Mouse (Mus musculus) intestine, embryonic 15.5 days (tissue): ENCODE data around the gene Procr. TPM values are rescaled to one million over a fixed set of nuclear protein-coding genes. Genes with fewer than 3 reads are reported as not detected.

Experiments used
- ATAC-seq: fragments of 200-750 bp; cut with Nextera tagmentation; 2 replicates; pipeline ENCODE4 v1.8.0; 2017; ENCODE audit warnings: moderate TSS enrichment, moderate library complexity
- H3K27ac ChIP-seq: fragments of 300-500 bp; sonication (generic); 2 replicates; pipeline ENCODE4 v1.5.1; 2015; ENCODE audit warnings: mild to moderate bottlenecking, inconsistent platforms
- H3K27me3 ChIP-seq: fragments of 300-500 bp; sonication (generic); replicated peaks from 2 replicates; pipeline ENCODE4 v1.6.1; 2015; ENCODE audit warnings: inconsistent platforms
- H3K36me3 ChIP-seq: fragments of 300-500 bp; sonication (generic); 2 replicates; pipeline ENCODE4 v1.6.1; 2015; ENCODE audit warnings: inconsistent platforms
- H3K4me1 ChIP-seq: fragments of 300-500 bp; sonication (generic); replicated peaks from 2 replicates; pipeline ENCODE4 v1.6.1; 2015; ENCODE audit warnings: inconsistent platforms
- H3K4me2 ChIP-seq: fragments of 300-500 bp; sonication (generic); replicated peaks from 2 replicates; pipeline ENCODE4 v1.6.1; 2015; ENCODE audit warnings: mild to moderate bottlenecking, inconsistent platforms
- H3K4me3 ChIP-seq: fragments of 300-500 bp; sonication (generic); replicated peaks from 2 replicates; pipeline ENCODE4 v1.5.1; 2015; ENCODE audit warnings: inconsistent platforms
- H3K9ac ChIP-seq: fragments of 300-500 bp; sonication (generic); 2 replicates; pipeline ENCODE4 v1.6.1; 2015; ENCODE audit warnings: inconsistent platforms
- H3K9me3 ChIP-seq: fragments of 300-500 bp; sonication (generic); 2 replicates; pipeline ENCODE4 v1.6.1; 2016; ENCODE audit warnings: inconsistent platforms
- WGBS: fragments of 180-500 bp; shearing (Covaris S2); methylation state at CpG from one replicate; pipeline ENCODE4 v1.1.7; 2015; 5-methylcytosine and 5-hydroxymethylcytosine counted together
- polyA plus RNA-seq: library from polyadenylated mRNA; unstranded; fragments of >200 nt; fragmentation: Nextera tagmentation; extraction: Ambion mirVana; gene quantifications from 2 replicates; pipeline ENCODE4 v1.2.1, GENCODE M21; 2015

Gene Procr
- polyA plus RNA-seq, 1 experiment from 2014 or later = 20.2 TPM

GRCm38 (mm10) chr2:155784534-155784933 is 33.6 kb downstream of the Procr start:
- ATAC-seq = no peak
- WGBS = 77% methylated on average over 6 of the region's 6 CpGs
- Histone ChIP-seq H3K36me3 (no peaks in the 10 kb centered on the region), H3K4me2 (no peak overlapping the region), H3K4me1 (no peaks in the 10 kb centered on the region), H3K9me3 (no peaks in the 10 kb centered on the region), H3K9ac (no peak overlapping the region), H3K27me3 (no peaks in the 10 kb centered on the region; the same call in 1 of the 2 replicates), H3K4me3 (no peak overlapping the region), H3K27ac (no peak overlapping the region)

- WGBS = 76% methylated on average over 5 of the region's 5 CpGs
- H3K4me1 ChIP-seq = no peaks in the 10 kb centered on the region
- no peak overlapping the region for H3K27ac ChIP-seq
- H3K4me3 ChIP-seq = no peak overlapping the region
- H3K27me3 ChIP-seq = no peaks in the 10 kb centered on the region; the same call in 1 of the 2 replicates
- H3K9ac ChIP-seq = no peak overlapping the region
- H3K4me2 ChIP-seq = no peak overlapping the region
- ATAC-seq = no peak
- no peaks in the 10 kb centered on the region for H3K36me3 ChIP-seq
- H3K9me3 ChIP-seq = no peaks in the 10 kb centered on the region
Measured at GRCm38 (mm10) chr2:155786905-155787304, 36.0 kb downstream of the Procr start.

- WGBS = 60% methylated on average over 18 of the region's 18 CpGs
- no peaks in the 10 kb centered on the region for H3K9me3 ChIP-seq
- H3K9ac ChIP-seq = no peak overlapping the region
- ATAC-seq = no peak
- no peaks in the 10 kb centered on the region; the same call in 1 of the 2 replicates for H3K27me3 ChIP-seq
- H3K4me2 ChIP-seq = no peak overlapping the region
- no peaks in the 10 kb centered on the region for H3K4me1 ChIP-seq
- no peak overlapping the region for H3K4me3 ChIP-seq
- no peaks in the 10 kb centered on the region for H3K36me3 ChIP-seq
- H3K27ac ChIP-seq = no peak overlapping the region
Measured at GRCm38 (mm10) chr2:155787949-155788931, 37.3 kb downstream of the Procr start.

- Histone ChIP-seq H3K27ac (no peak overlapping the region), H3K27me3 (no peaks in the 10 kb centered on the region; the same call in 1 of the 2 replicates), H3K36me3 (no peaks in the 10 kb centered on the region), H3K4me3 (no peak overlapping the region), H3K9me3 (no peaks in the 10 kb centered on the region), H3K9ac (no peak overlapping the region), H3K4me2 (no peak overlapping the region), H3K4me1 (no peaks in the 10 kb centered on the region)
- no peak for ATAC-seq
- WGBS = 37% methylated on average over 12 of the region's 12 CpGs
Measured at GRCm38 (mm10) chr2:155792899-155793298, 42.0 kb downstream of the Procr start.

- H3K4me1 ChIP-seq = no peaks in the 10 kb centered on the region
- H3K9me3 ChIP-seq = no peaks in the 10 kb centered on the region
- no peak overlapping the region for H3K4me2 ChIP-seq
- H3K9ac ChIP-seq = no peak overlapping the region
- H3K4me3 ChIP-seq = no peak overlapping the region
- ATAC-seq = no peak
- 82% methylated on average over 12 of the region's 12 CpGs for WGBS
- no peak overlapping the region for H3K27ac ChIP-seq
- no peaks in the 10 kb centered on the region for H3K27me3 ChIP-seq
- H3K36me3 ChIP-seq = no peaks in the 10 kb centered on the region
Measured at GRCm38 (mm10) chr2:155794674-155795445, 43.9 kb downstream of the Procr start.

GRCm38 (mm10) chr2:155798613-155799012 is 47.7 kb downstream of the Procr start:
- Histone ChIP-seq H3K4me2 (no peak overlapping the region), H3K4me1 (no peaks in the 10 kb centered on the region), H3K9me3 (no peaks in the 10 kb centered on the region), H3K9ac (no peak overlapping the region), H3K27ac (no peak overlapping the region), H3K36me3 (no peaks in the 10 kb centered on the region), H3K27me3 (no peaks in the 10 kb centered on the region), H3K4me3 (no peak overlapping the region)
- no peak for ATAC-seq
- WGBS = 61% methylated on average over 3 of the region's 3 CpGs

- Histone ChIP-seq H3K9ac (no peak overlapping the region), H3K4me1 (peaks cover 7% of the 10 kb centered on the region; the same call in 1 of the 2 replicates), H3K4me3 (no peak overlapping the region), H3K36me3 (no peaks in the 10 kb centered on the region), H3K4me2 (no peak overlapping the region), H3K9me3 (no peaks in the 10 kb centered on the region), H3K27me3 (no peaks in the 10 kb centered on the region), H3K27ac (no peak overlapping the region)
- ATAC-seq = no peak
- 57% methylated on average over 3 of the region's 3 CpGs for WGBS
Measured at GRCm38 (mm10) chr2:155802761-155803160, 51.8 kb downstream of the Procr start.

GRCm38 (mm10) chr2:155804053-155804452 is 53.1 kb downstream of the Procr start:
- no peak overlapping the region for H3K27ac ChIP-seq
- WGBS = 61% methylated on average over 5 of the region's 5 CpGs
- no peaks in the 10 kb centered on the region for H3K27me3 ChIP-seq
- peaks cover 7% of the 10 kb centered on the region; the same call in 1 of the 2 replicates for H3K4me1 ChIP-seq
- H3K4me2 ChIP-seq = no peak overlapping the region
- no peak overlapping the region for H3K9ac ChIP-seq
- H3K36me3 ChIP-seq = no peaks in the 10 kb centered on the region
- ATAC-seq = no peak
- no peak overlapping the region for H3K4me3 ChIP-seq
- H3K9me3 ChIP-seq = no peaks in the 10 kb centered on the region

Other genes starting within 250 kb of the Procr start
- 20.2 and 20.7 TPM in 2 replicates for gene Acss2, start 233.2 kb upstream of the Procr start, polyA plus RNA-seq
- 4.6 TPM in 2 replicates for gene Ggt7, start 232.9 kb upstream of the Procr start, polyA plus RNA-seq
- 89.4 and 100 TPM in 2 replicates for gene Gss, start 158.3 kb upstream of the Procr start, polyA plus RNA-seq
- gene Myh7b, start 139.9 kb upstream of the Procr start, polyA plus RNA-seq = 0.72 and 1.2 TPM in 2 replicates
- gene Trpc4ap, start 58.7 kb upstream of the Procr start, polyA plus RNA-seq = 113 TPM in 2 replicates
- gene Edem2, start 21.6 kb upstream of the Procr start, polyA plus RNA-seq = 60.5 and 92.0 TPM in 2 replicates
- not detected in 2 replicates for gene Gm17581, start 15.3 kb upstream of the Procr start, polyA plus RNA-seq
- 0.24 and 0.37 TPM in 2 replicates for gene Mmp24, start 24.2 kb downstream of the Procr start, polyA plus RNA-seq
- 22.0 and 24.1 TPM in 2 replicates for gene BC029722, start 68.3 kb downstream of the Procr start, polyA plus RNA-seq
- 263 and 265 TPM in 2 replicates for gene Eif6, start 75.8 kb downstream of the Procr start, polyA plus RNA-seq
- gene Fam83c, start 83.7 kb downstream of the Procr start, polyA plus RNA-seq = 0.30 and 0.53 TPM in 2 replicates
- gene Uqcc1, start 179.2 kb downstream of the Procr start, polyA plus RNA-seq = 83.7 and 88.7 TPM in 2 replicates
- not detected in 2 replicates for gene Gm15557, start 189.6 kb downstream of the Procr start, polyA plus RNA-seq
- 1.2 TPM in 2 replicates for gene Gdf5, start 194.2 kb downstream of the Procr start, polyA plus RNA-seq
- gene Cep250, start 205.3 kb downstream of the Procr start, polyA plus RNA-seq = 17.0 and 18.1 TPM in 2 replicates